28 mouse cellular contexts compared by ENCODE assay signal in the genomic region with DNA sequence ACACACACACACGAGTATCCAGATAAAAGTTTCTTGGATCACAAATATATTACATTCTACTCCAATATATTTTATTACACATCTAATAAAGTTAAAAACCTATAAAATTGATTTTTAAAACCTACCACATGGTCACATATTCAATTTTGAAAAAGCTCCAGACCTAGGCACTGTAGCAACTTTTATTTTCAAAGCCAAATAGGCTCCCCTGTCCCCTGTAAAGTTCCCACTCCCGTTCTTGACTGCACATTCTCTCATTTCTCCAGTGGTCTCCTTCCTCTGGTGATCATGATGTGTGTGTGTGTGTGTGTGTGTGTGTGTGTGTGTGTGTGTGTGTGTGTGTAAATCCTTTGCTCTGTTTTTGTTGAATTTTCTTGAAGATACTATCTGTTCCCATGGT.
"Had no signal": no experiment of that assay in that cellular context is flagged by ENCODE, and none has a peak within 500 bp of the region (broad histone marks: within the 10 kb centered on the region; RNA-seq: fewer than 3 reads in every experiment).

No protein-coding gene starts in this region.

- H3K9ac ChIP-seq: embryonic facial prominence, embryonic 12.5 days; embryonic facial prominence, embryonic 13.5 days; embryonic facial prominence, embryonic 15.5 days; forebrain, embryonic 12.5 days; forebrain, embryonic 13.5 days; forebrain, embryonic 15.5 days; forebrain, postnatal 0 days had no signal

- H3K27me3 ChIP-seq: embryonic facial prominence, embryonic 12.5 days; embryonic facial prominence, embryonic 13.5 days; embryonic facial prominence, embryonic 15.5 days; forebrain, embryonic 12.5 days; forebrain, embryonic 13.5 days; forebrain, embryonic 15.5 days had no signal

- H3K4me1 ChIP-seq: embryonic facial prominence, embryonic 10.5 days; embryonic facial prominence, embryonic 12.5 days; embryonic facial prominence, embryonic 13.5 days; embryonic facial prominence, embryonic 15.5 days; forebrain, embryonic 10.5 days; forebrain, embryonic 12.5 days; forebrain, embryonic 13.5 days; forebrain, embryonic 15.5 days had no signal

- H3K4me3 ChIP-seq: embryonic facial prominence, embryonic 10.5 days; embryonic facial prominence, embryonic 12.5 days; embryonic facial prominence, embryonic 13.5 days; embryonic facial prominence, embryonic 15.5 days; erythroblast, embryonic 14.5 days; forebrain, embryonic 10.5 days; forebrain, embryonic 12.5 days; forebrain, embryonic 13.5 days; forebrain, embryonic 15.5 days; gastrocnemius, adult 2 months had no signal

- H3K9me3 ChIP-seq: embryonic facial prominence, embryonic 10.5 days; embryonic facial prominence, embryonic 12.5 days; embryonic facial prominence, embryonic 13.5 days; embryonic facial prominence, embryonic 15.5 days; forebrain, embryonic 10.5 days; forebrain, embryonic 12.5 days; forebrain, embryonic 13.5 days; forebrain, embryonic 15.5 days had no signal

- ATAC-seq: forebrain, embryonic 13.5 days; forebrain, embryonic 14.5 days; forebrain, embryonic 15.5 days; forebrain, embryonic 16.5 days; forebrain, postnatal 0 days had no signal

- H3K36me3 ChIP-seq: embryonic facial prominence, embryonic 10.5 days; embryonic facial prominence, embryonic 12.5 days; embryonic facial prominence, embryonic 13.5 days; embryonic facial prominence, embryonic 15.5 days; forebrain, embryonic 10.5 days; forebrain, embryonic 12.5 days; forebrain, embryonic 15.5 days had no signal

- H3K4me2 ChIP-seq: embryonic facial prominence, embryonic 12.5 days; embryonic facial prominence, embryonic 13.5 days; embryonic facial prominence, embryonic 15.5 days; forebrain, embryonic 12.5 days; forebrain, embryonic 13.5 days; forebrain, embryonic 15.5 days had no signal

- H3K27ac ChIP-seq: embryonic facial prominence, embryonic 10.5 days; embryonic facial prominence, embryonic 12.5 days; embryonic facial prominence, embryonic 13.5 days; embryonic facial prominence, embryonic 15.5 days; forebrain, embryonic 10.5 days; forebrain, embryonic 12.5 days; forebrain, embryonic 13.5 days; forebrain, embryonic 15.5 days; gastrocnemius, adult 2 months had no signal

- DNase-seq: cerebellum, adult 2 months; cerebellum, adult 8-10 months; cerebellum, adult 9-10 months; cerebellum, adult 9-11 months; cerebellum, postnatal 10 days; cerebellum, postnatal 14 days; cerebellum, postnatal 25 days; cerebellum, postnatal 36 days; embryo, embryonic 11 days; forebrain, postnatal 0 days; gastrocnemius, adult 2 months; gastrocnemius, postnatal 10 days; gastrocnemius, postnatal 14 days; gastrocnemius, postnatal 25 days; gastrocnemius, postnatal 36 days; heart, adult 11 months; heart, adult 18-20 months had no signal
